Mouse (Mus musculus) heart, adult 2 months (tissue): Measurements from ENCODE around the gene Gm15557.

ENCODE experiments used
- CTCF ChIP-seq: fragments of 200-600 bp; IDR thresholded peaks from 2 replicates; pipeline ENCODE4 v1.8.1; 2022; ENCODE audit warnings: antibody characterized with exemption, mild to moderate bottlenecking, moderate library complexity
- EP300 ChIP-seq: fragments of 200-500 bp; IDR thresholded peaks from 2 replicates; pipeline ENCODE4 v1.6.1; 2011; ENCODE audit warnings: low read depth, low read length, control low read depth; ENCODE audit not compliant: insufficient read depth

DNA sequence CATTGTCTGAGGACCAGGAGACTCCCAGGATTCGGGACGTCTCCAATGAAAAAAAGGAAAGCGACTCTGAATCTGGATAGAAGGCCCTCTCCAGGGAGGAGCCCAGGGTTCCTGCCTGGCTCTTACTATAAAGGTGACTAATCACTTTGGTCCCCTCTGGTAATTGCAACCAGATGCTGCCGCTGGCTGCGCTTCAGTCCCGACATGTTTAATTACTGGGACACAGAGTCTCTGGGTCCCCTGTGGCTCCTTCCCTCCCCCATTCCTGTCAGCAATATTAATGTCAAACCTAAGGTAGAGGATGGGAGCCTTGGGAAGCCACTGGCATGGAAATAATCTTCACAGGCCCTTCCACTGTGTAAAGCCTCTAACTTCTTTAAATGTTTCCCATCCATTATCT, 8.8 kb downstream of the Gm15557 start:
- no peak for TF ChIP-seq CTCF
- no peak for TF ChIP-seq EP300
